Mouse (Mus musculus): ENCODE data around the gene Lrig1.
"Not testable (repeated sequence)": the region's sequence is repeated elsewhere in the genome, so short reads cannot be mapped to it uniquely, and the experiment has no call there.

The Lrig1 gene

DNA sequence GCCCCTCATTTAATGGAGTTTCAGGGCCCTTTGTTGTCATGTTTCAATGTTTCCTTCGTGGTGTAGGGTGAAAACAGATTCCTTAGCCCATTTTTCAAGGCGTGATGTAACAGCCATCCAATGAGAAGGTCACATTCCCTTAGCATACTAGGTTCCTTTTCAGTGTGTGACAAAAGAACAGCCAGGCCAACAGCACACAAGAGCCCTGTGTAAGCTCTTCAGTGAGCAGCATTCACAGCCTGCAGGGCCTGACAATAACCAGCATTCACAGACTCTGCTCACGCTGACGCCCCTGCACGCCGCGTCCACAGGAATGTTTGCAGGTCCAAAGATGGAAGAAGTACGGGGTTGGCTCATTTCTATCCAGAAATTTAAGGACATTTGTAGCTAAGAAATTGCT, 122.0 kb downstream of the Lrig1 start:
- peak; percentile 13 for DNase-seq (ENCODE audit: low read depth, low spot score)

DNA sequence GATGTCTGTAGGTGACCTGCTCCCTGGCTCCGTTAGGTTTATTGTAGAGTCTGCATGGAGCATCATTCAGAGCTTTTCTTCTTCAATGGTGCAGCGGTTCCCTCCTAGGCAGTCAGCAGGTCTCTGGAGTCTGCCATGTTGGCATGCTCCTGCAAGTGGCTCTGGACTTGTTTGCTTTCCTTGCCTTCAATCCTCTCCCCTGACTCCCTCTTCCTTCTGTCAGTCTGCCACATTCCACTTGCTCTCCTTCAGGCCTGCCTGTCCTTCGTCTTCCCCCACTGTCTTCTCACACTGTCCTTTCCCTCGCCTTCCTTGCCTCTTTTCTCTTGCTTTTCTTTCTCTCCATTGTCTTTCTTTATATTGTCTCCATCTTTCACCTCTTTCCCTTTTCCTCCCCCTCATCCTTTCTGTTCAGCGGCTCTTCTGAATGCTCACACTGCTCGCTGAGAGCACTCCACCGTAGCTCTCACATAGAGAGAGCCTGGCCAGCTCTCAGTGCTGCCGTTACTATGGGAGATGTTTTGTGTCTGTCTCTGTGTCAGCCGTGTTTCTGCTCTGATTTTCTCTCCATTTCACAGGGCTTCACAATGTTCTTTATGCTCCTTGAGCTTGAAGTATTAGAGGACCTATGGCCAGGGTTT, 124.3 kb downstream of the Lrig1 start:
- DNase-seq (ENCODE audit: low read depth, low spot score): no peak

DNA sequence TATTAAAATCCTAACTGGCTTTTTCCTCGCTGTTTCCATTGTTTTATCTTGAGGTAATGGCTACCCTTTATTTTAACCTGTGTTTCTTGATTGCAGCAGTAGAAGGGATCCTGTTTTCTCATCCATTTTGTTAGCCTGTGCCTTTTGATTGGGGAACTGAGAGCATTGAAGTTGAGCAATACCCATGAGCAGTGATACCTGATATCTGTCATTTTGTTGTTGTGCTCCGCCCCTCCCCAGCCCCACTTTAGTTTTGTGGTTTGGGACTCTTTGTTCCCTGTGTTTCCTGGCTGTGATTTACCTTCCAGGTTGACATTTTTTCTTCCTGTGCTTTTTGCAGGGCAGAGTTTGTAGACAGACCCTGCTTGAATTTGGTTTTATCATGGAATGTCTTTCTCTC, 131.9 kb downstream of the Lrig1 start:
- DNase-seq (ENCODE audit: low read depth, low spot score): no peak

DNA sequence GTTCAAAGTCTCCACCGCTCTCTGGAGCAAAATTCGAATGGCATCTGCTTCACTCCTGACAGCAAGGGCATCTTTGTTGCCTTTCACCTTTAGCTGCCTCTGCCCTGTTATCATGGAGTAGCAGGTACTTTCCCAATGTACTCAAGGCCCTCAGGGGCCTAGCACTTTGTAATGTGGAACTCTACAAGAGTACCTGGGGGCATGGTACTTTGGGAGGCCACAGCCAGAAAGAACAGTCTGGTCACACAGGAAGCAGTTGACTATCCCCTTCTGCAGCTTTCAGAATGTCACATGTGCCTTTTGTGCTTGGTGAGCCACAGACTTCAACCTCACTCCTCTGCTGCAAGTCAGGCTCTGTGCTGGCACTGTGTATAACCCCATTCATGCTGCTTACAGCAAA, 134.2 kb downstream of the Lrig1 start:
- no peak for DNase-seq (ENCODE audit: low read depth, low spot score)

DNA sequence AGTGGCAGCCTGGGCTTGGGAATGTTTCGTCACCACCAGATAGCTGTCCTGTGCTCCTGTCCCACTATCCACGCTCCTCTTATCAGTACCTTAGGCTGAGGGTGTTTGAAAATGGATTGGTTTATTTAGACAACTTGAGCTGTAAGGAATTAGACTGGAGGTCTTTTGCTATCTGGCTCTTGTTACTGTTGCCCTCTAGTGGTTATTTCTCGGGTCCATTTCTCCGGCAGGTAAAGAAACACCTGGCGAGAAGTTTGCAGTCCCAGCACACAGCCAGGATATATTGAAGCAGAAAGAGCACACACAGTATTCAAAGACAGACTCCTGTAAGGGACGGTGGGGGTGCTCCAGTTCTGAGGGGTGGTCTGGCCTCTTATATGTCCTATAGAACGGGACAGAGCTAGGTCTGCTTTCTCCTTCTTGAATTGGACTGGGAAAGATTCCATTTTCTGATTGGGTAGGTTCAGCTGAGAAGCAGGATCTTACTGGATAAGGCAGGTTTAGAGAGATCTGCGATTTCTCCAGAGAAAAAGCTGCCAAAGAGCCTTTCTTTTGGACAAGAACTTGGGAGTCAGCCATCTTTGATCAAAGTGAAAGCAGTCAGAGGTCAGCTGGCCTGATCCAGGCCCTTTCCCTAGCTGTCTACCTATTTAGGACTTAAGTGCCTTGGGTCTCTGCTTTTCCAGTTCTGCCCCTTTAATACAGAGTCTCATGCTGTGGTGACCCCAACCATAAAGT, 136.6 kb downstream of the Lrig1 start:
- DNase-seq (ENCODE audit: low read depth, low spot score): peak; percentile 45

DNA sequence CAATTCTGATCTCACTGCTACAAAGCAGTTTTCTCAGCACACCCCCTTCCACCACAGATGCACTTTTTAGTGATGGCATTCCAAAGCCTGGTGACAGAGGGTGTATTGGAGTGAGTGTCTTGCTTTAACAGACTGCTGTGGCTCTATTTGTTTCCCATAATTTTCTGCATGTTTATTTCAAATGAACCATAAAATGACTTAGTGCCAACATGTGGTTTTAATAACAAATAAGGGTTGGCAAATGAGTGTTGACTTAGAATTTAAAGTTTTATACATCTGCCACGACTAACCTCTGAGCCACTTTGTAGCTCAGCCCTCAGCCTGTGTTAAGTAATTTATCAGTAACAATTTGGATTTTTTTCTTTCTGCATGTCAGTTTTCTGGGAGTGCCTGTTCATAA, 138.6 kb downstream of the Lrig1 start:
- DNase-seq (ENCODE audit: low read depth, low spot score): no peak

DNA sequence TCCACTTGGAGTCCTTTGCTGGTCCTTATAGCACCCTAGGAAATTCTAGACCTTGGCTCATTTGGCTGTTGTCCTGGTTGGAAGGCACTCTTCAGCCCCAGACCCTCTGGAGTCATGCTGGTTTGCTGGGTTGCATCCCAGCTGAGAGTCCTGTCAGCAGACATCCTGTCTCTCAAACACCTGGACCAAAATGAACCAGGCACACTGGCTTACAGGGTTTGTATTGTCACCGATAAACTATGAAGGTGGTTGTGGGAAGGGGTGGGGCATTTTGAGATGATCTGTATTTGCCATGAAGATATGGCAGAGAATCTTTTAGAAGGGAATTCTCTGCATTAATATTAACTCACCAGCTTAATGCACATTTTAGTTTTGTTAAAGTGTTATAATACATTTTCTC, 139.1 kb downstream of the Lrig1 start:
- DNase-seq (ENCODE audit: low read depth, low spot score): no peak

DNA sequence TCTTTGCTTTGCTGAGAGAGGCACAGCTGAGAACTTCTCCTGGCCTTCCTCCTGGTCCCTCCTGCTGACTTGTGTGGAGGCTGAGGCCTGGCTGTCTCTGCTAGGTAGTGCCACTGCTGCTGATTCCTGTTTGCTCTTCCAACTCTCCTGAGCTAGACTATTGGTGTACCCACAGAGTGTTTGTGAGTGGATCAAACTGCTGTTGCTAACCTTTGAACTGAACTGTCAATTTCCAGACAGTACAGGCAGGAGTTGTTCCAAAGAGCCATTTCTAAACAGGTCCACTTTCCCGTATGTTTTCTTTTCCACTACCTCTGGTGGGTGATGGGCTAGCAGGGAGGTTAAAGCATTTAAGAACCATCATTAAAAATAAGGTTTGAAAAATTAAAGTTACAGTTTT, 141.4 kb downstream of the Lrig1 start:
- DNase-seq (ENCODE audit: low read depth, low spot score): not testable (repeated sequence)

All from R1 (cell line).